Mouse (Mus musculus) forebrain, embryonic 16.5 days (tissue): ENCODE results near the gene Mnd1. TPM values are rescaled to one million over a fixed set of nuclear protein-coding genes. Genes with fewer than 3 reads are reported as not detected.

Experiments
- ATAC-seq: fragments of 200-750 bp; cut with Nextera tagmentation; 2 replicates; pipeline ENCODE4 v1.8.0; 2017; ENCODE audit warnings: mild to moderate bottlenecking, moderate library complexity
- H3K27ac ChIP-seq: fragments of 300-500 bp; sonication (generic); 2 replicates; pipeline ENCODE4 v1.5.1; 2014; ENCODE audit warnings: low read length, control low read depth
- H3K27me3 ChIP-seq: fragments of 300-500 bp; sonication (generic); replicated peaks from 2 replicates; pipeline ENCODE4 v1.6.1; 2014; ENCODE audit warnings: low read length; ENCODE audit not compliant: control insufficient read depth, insufficient read depth
- H3K36me3 ChIP-seq: fragments of 300-500 bp; sonication (generic); 2 replicates; pipeline ENCODE4 v1.6.1; 2014; ENCODE audit not compliant: control insufficient read depth, insufficient read depth
- H3K4me1 ChIP-seq: fragments of 300-500 bp; sonication (generic); replicated peaks from 2 replicates; pipeline ENCODE4 v1.6.1; 2014; ENCODE audit warnings: low read length; ENCODE audit not compliant: control insufficient read depth, insufficient read depth
- H3K4me2 ChIP-seq: fragments of 300-500 bp; sonication (generic); 2 replicates; pipeline ENCODE4 v1.6.1; 2014; ENCODE audit warnings: mild to moderate bottlenecking, low read length, control low read depth
- H3K4me3 ChIP-seq: fragments of 300-500 bp; sonication (generic); replicated peaks from 2 replicates; pipeline ENCODE4 v1.5.1; 2014; ENCODE audit warnings: mild to moderate bottlenecking, low read length, control low read depth
- H3K9ac ChIP-seq: fragments of 300-500 bp; sonication (generic); replicated peaks from 2 replicates; pipeline ENCODE4 v1.6.1; 2014; ENCODE audit warnings: low read depth, low read length, control low read depth
- H3K9me3 ChIP-seq: fragments of 300-500 bp; sonication (generic); 2 replicates; pipeline ENCODE4 v1.6.1; 2016; ENCODE audit warnings: low read length; ENCODE audit not compliant: control insufficient read depth
- WGBS: fragments of 180-500 bp; shearing (Covaris S2); extraction: QIAGEN DNeasy Blood & Tissue Kit; methylation state at CpG from one replicate; pipeline ENCODE4 v1.1.7; 2014; 5-methylcytosine and 5-hydroxymethylcytosine counted together
- polyA plus RNA-seq: library from polyadenylated mRNA; unstranded; fragments of >200 nt; fragmentation: Nextera tagmentation; extraction: Ambion mirVana; gene quantifications from 2 replicates; pipeline ENCODE4 v1.2.1, GENCODE M21; 2015

The Mnd1 gene
- polyA plus RNA-seq, 1 experiment from 2014 or later = 3.2 TPM

GRCm38 (mm10) chr3:84123461-84123860 is 32.1 kb downstream of the Mnd1 start:
- WGBS = 83% methylated on average over 3 of the region's 3 CpGs
- ATAC-seq = no peak
- Histone ChIP-seq H3K27ac (no peak overlapping the region), H3K27me3 (no peaks in the 10 kb centered on the region), H3K9ac (no peak overlapping the region), H3K4me3 (no peak overlapping the region), H3K4me2 (no peak overlapping the region), H3K36me3 (no peaks in the 10 kb centered on the region), H3K9me3 (no peaks in the 10 kb centered on the region), H3K4me1 (no peaks in the 10 kb centered on the region)

- H3K9ac ChIP-seq = no peak overlapping the region
- no peak overlapping the region for H3K4me2 ChIP-seq
- WGBS = 71% methylated on average over 7 of the region's 7 CpGs
- no peaks in the 10 kb centered on the region for H3K9me3 ChIP-seq
- no peaks in the 10 kb centered on the region for H3K27me3 ChIP-seq
- ATAC-seq = no peak
- H3K4me1 ChIP-seq = no peaks in the 10 kb centered on the region
- no peak overlapping the region for H3K4me3 ChIP-seq
- H3K27ac ChIP-seq = no peak overlapping the region
- no peaks in the 10 kb centered on the region for H3K36me3 ChIP-seq
These were observed 36.9 kb downstream of the Mnd1 start for GRCm38 (mm10) chr3:84118718-84119117.

GRCm38 (mm10) chr3:84118178-84118577 is 37.4 kb downstream of the Mnd1 start:
- no peaks in the 10 kb centered on the region for H3K36me3 ChIP-seq
- H3K9ac ChIP-seq = no peak overlapping the region
- H3K27me3 ChIP-seq = no peaks in the 10 kb centered on the region
- WGBS = 86% methylated on average over 7 of the region's 7 CpGs
- H3K4me2 ChIP-seq = no peak overlapping the region
- ATAC-seq = no peak
- no peaks in the 10 kb centered on the region for H3K9me3 ChIP-seq
- no peaks in the 10 kb centered on the region for H3K4me1 ChIP-seq
- no peak overlapping the region for H3K4me3 ChIP-seq
- no peak overlapping the region for H3K27ac ChIP-seq

GRCm38 (mm10) chr3:84108614-84109013 is 47.0 kb downstream of the Mnd1 start:
- ATAC-seq = no peak
- no peaks in the 10 kb centered on the region for H3K27me3 ChIP-seq
- H3K9me3 ChIP-seq = no peaks in the 10 kb centered on the region
- H3K36me3 ChIP-seq = no peaks in the 10 kb centered on the region
- no peaks in the 10 kb centered on the region for H3K4me1 ChIP-seq
- H3K4me3 ChIP-seq = no peak overlapping the region
- WGBS = 77% methylated on average over 2 of the region's 2 CpGs
- H3K4me2 ChIP-seq = no peak overlapping the region
- no peak overlapping the region for H3K27ac ChIP-seq
- H3K9ac ChIP-seq = no peak overlapping the region

- Histone ChIP-seq H3K4me3 (no peak overlapping the region), H3K27ac (no peak overlapping the region), H3K36me3 (no peaks in the 10 kb centered on the region), H3K4me1 (no peaks in the 10 kb centered on the region), H3K4me2 (no peak overlapping the region), H3K9ac (no peak overlapping the region), H3K9me3 (no peaks in the 10 kb centered on the region), H3K27me3 (no peaks in the 10 kb centered on the region)
- ATAC-seq = no peak
- WGBS = 75% methylated on average over 2 of the region's 2 CpGs
These were observed 49.5 kb downstream of the Mnd1 start for GRCm38 (mm10) chr3:84106106-84106505.

GRCm38 (mm10) chr3:84103536-84103935 is 52.0 kb downstream of the Mnd1 start:
- no peaks in the 10 kb centered on the region for H3K4me1 ChIP-seq
- H3K9ac ChIP-seq = no peak overlapping the region
- no peaks in the 10 kb centered on the region for H3K27me3 ChIP-seq
- no peak overlapping the region for H3K27ac ChIP-seq
- 66% methylated on average over 2 of the region's 2 CpGs for whole genome bisulfite sequencing
- H3K36me3 ChIP-seq = no peaks in the 10 kb centered on the region
- H3K4me3 ChIP-seq = no peak overlapping the region
- H3K9me3 ChIP-seq = no peaks in the 10 kb centered on the region
- ATAC-seq = no peak
- H3K4me2 ChIP-seq = no peak overlapping the region

GRCm38 (mm10) chr3:84092875-84093274 is 62.7 kb downstream of the Mnd1 start:
- H3K4me3 ChIP-seq = no peak overlapping the region
- no peaks in the 10 kb centered on the region for H3K4me1 ChIP-seq
- H3K27ac ChIP-seq = no peak overlapping the region
- ATAC-seq = no peak
- H3K4me2 ChIP-seq = no peak overlapping the region
- no peaks in the 10 kb centered on the region for H3K27me3 ChIP-seq
- H3K9ac ChIP-seq = no peak overlapping the region
- H3K36me3 ChIP-seq = no peaks in the 10 kb centered on the region
- 95% methylated on average over 2 of the region's 2 CpGs for WGBS
- H3K9me3 ChIP-seq = no peaks in the 10 kb centered on the region

GRCm38 (mm10) chr3:84090982-84091381 is 64.6 kb downstream of the Mnd1 start:
- Histone ChIP-seq H3K4me1 (no peaks in the 10 kb centered on the region), H3K27ac (no peak overlapping the region), H3K36me3 (no peaks in the 10 kb centered on the region), H3K4me2 (no peak overlapping the region), H3K9me3 (no peaks in the 10 kb centered on the region), H3K27me3 (no peaks in the 10 kb centered on the region), H3K4me3 (no peak overlapping the region), H3K9ac (no peak overlapping the region)
- ATAC-seq = no peak
- WGBS = 34% methylated on average over 2 of the region's 2 CpGs

GRCm38 (mm10) chr3:84086921-84087320 is 68.7 kb downstream of the Mnd1 start:
- H3K4me3 ChIP-seq = no peak overlapping the region
- 32% methylated on average over 2 of the region's 2 CpGs for WGBS
- no peak for ATAC-seq
- H3K9me3 ChIP-seq = 0 out of 2 replicates have a peak, but pooled peaks cover 2% of the 10 kb centered on the region
- no peaks in the 10 kb centered on the region for H3K36me3 ChIP-seq
- no peak overlapping the region for H3K9ac ChIP-seq
- H3K27me3 ChIP-seq = no peaks in the 10 kb centered on the region
- H3K27ac ChIP-seq = no peak overlapping the region
- H3K4me2 ChIP-seq = no peak overlapping the region
- no peaks in the 10 kb centered on the region for H3K4me1 ChIP-seq

GRCm38 (mm10) chr3:84086337-84086736 is 69.2 kb downstream of the Mnd1 start:
- Histone ChIP-seq H3K36me3 (no peaks in the 10 kb centered on the region), H3K4me1 (no peaks in the 10 kb centered on the region), H3K4me3 (no peak overlapping the region), H3K4me2 (no peak overlapping the region), H3K9me3 (0 out of 2 replicates have a peak, but pooled peaks cover 3% of the 10 kb centered on the region), H3K27me3 (no peaks in the 10 kb centered on the region), H3K9ac (no peak overlapping the region), H3K27ac (no peak overlapping the region)
- 73% methylated on average over 7 of the region's 7 CpGs for WGBS
- ATAC-seq = no peak
